Mouse (Mus musculus): ENCODE results near the gene Tcf7l2. TPM values are rescaled to one million over a fixed set of nuclear protein-coding genes. Genes with fewer than 3 reads are reported as not detected.

Gene Tcf7l2
- total RNA-seq, 2 experiments from 2014 or later, result 15.7 to 22.7 TPM

DNA sequence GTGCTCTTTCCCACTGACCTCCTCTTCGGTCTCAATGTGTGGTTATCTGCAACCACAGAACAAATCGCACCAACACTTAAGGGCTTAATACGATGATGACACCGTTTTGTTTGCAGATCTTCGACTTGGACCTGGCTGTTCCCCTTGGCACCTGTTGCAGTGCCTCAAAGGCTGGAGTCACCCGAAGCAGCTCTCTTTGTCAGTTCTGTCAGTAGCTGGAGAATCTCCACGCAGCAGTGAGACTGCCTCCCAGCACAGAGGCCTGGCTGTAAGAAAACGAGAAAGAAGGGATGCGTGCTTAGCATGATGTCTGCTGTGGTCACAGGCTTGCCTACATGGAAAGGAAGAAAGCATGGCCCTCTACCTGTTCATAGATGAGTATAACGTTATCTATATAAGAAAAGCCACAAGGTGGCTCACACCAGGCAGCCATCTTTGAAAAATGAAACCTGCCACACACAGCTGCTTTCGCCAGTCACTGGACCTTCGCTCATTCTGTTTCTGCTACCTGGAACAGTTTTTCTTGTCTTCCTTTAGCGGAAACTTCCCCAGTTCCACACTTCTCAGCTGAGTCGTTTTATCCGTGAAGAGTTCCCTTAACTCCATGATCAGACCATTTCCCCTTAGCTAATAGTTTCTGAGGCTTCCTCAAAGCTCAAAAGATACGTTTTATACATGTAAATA, 21.1 kb upstream of the Tcf7l2 start:
- intact Hi-C loops (cut with DNase I), result loop anchor here (5.0 kb wide), 1 partner anchor 173 kb away; no protein-coding TSS in a partner anchor
- DNase-seq, result no peak

DNA sequence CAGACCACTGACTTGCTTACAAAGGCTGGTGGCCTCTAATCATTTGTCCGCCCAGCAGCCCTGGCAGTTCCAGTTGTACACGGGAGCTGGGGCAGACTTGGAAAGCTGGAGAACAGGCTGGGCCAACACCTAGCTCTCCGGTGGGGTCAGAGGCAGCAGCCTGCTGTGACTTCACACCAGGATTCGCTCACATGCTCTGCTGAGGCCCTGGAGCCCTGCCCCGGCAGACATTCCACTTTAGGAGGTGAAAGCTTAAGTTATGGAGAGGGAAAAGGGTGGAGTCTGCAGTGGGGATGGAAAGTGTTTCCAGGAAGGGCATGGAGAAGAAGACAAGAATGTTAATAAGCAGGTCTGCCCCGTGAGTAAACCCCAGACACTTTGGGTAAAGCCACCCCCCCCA, 19.2 kb upstream of the Tcf7l2 start:
- intact Hi-C loops (cut with DNase I), result loop anchor here (5.0 kb wide), 1 partner anchor 175 kb away; no protein-coding TSS in a partner anchor
- DNase-seq, result no peak

DNA sequence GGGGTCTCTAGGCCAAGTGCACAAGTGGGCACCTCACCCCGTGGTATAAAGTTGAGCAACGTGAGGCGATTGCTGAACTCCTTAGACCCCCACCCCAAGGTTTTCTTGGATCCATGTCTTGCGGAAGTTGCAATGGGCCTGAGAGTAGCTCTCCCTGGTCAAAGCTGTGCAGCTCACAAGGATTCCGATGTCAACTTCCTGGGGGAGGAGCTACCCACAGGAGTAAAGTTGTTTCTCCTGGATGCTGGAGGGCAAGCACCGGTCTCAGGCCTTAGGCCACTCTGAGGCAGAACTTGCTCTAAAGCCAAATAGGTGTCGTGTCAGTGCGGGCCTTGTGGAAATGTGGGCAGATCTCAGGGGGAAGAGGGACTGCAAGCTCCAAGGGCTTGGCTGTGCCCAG, 12.2 kb upstream of the Tcf7l2 start:
- DNase-seq, result no peak
- intact Hi-C loops (cut with DNase I), result no loop called here

DNA sequence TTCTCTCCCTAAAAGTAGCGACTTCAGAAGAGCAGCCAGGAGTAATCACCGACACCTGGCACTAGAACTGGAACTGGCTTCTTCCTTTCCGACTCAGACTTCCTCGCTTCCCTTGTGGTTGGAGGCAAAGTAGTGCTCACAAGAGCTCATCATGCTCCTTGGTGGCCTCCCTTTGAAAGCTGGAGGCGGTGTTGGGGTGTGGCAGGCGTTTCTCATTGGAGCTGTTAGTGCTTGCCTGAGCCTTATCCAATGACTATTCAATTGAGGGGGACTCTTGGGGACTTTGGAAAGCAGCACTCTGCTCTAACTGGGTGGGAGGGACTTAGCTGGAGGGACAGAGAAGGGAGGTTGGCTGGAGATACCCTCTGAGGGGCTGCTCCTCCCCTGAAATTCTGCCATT, 9.1 kb upstream of the Tcf7l2 start:
- intact Hi-C loops (cut with DNase I), result no loop called here
- DNase-seq, result no peak

DNA sequence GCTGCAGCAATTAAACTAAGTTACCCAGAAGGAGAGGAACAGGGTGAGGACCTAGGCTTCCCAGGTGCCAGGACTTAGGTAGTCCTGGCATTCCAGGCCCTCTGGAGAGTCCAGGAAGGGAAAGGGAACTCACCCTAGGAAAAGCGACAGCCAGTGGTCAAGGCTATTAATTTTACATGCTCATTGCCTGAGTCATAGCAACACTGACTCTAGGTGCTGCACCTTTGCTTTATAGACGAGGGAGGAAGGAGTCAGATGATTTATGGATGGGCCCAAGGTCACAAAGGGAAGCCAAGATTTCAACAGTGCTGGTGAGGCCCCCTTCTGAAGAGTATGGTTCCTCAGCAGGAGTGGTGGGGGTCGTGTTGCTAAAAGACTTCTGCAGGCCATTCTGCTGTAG, 8.6 kb upstream of the Tcf7l2 start:
- intact Hi-C loops (cut with DNase I), result no loop called here
- no peak for DNase-seq

DNA sequence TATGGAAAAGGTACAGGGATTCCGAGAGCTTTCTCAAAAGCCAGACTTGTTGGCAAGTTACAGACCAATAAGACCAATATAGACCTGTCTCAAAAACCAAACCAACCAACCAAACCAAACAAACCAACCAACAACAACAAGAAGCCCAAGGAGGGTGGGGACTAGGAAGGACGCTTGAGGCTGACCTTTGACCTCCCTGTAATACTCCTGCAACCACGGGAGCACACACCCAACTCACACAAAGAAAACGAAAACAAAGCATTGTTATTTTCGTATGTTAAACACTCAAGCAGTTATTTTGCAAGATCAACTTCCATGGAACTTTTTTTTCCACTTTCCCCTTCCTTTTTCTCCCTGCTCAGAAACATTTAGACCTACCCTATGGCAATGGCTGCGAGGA, 5.6 kb upstream of the Tcf7l2 start:
- intact Hi-C loops (cut with DNase I), result no loop called here
- DNase-seq, result no peak

DNA sequence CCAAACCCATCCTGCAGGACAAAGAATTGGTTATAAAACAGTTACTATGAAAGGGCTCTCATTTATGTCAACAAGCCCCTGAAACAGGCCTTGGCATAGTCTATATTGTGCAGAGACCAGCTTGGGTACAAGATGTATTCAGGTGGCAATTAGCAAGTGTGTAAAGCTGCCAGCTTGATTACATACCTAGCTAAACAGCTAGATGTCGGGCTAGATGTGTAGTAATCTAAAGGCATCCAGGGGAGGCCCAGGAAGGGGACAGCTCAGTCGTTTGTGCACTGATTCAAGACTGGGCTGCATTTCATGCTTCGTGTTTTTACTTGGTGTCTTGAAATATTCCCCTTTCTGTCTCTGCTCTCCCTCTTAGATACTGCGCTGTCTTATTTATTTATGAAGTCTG, 1.9 kb upstream of the Tcf7l2 start:
- DNase-seq, result no peak

DNA sequence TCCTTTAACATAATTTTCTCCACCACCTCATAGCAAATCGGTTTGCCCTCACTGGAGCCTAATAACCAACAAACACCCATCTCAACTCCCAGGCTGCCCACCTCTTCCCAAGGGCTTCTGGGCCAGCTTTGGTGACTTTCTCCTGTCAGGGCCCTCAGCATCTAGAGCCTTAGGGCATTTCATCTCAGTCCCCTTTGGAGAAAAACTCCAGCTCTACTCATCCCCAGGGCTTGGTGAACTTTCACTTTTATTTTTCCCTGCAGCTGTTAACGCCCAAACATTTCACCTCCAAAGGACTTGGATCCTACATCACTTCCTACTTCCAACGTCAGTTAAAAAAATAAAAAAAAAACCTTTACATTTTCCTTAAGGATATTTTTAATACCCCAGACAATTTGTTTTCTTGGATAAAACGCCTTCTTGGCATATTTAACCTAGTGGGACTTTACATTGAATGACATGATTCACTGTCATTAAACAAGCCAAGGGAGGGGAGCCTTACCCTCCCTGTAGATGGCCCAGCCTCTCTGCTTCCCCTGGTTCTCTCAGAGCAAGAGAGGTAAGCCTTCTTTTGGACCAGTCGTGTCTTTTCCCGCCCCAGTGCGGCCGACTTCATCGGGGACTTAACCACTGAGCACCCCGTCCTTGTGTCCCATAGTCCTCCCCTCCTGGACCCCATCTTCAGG, 724 bp upstream of the Tcf7l2 start:
- intact Hi-C loops (cut with DNase I), result loop anchor here (5.0 to 10.0 kb wide), 4 partner anchors 99 to 394 kb away; no protein-coding TSS in a partner anchor
- no peak for DNase-seq

More for the DNA sequence above, 1.9 kb upstream of the Tcf7l2 start:
- intact Hi-C loops (cut with DNase I), result loop anchor here (5.0 to 10.0 kb wide), 4 partner anchors 97 to 395 kb away; no protein-coding TSS in a partner anchor

DNA sequence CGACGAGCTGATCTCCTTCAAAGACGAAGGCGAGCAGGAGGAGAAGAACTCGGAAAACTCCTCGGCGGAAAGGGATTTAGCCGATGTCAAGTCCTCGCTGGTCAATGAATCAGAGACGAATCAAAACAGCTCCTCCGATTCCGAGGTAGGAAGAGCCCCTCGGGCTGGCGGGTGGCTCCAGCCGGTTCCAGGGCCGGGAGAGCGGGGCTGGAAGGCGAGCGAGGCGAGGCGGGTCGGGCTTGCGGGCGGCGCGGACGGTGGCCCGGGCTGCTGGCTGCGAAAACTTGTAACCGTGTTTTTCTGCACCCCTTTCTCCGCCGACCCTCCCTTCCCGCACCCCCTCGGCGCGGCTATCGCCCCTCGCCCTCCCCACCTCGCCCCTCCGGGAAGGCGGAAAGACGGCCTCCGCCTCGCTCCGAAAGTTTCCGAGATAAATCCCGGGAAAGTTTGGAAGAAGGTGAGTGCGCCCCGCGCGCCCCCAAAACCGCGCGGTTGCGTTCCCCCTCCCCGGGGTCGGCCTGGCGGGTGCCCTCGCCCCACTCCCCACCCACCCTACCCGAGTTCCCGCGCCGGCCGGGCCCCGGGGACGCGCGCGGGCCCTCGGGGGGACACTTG, 873 bp downstream of the Tcf7l2 start:
- intact Hi-C loops (cut with DNase I), result loop anchor here (5.0 to 10.0 kb wide), 4 partner anchors 100 to 392 kb away; no protein-coding TSS in a partner anchor
- peak; percentile 66 to 68 for DNase-seq

DNA sequence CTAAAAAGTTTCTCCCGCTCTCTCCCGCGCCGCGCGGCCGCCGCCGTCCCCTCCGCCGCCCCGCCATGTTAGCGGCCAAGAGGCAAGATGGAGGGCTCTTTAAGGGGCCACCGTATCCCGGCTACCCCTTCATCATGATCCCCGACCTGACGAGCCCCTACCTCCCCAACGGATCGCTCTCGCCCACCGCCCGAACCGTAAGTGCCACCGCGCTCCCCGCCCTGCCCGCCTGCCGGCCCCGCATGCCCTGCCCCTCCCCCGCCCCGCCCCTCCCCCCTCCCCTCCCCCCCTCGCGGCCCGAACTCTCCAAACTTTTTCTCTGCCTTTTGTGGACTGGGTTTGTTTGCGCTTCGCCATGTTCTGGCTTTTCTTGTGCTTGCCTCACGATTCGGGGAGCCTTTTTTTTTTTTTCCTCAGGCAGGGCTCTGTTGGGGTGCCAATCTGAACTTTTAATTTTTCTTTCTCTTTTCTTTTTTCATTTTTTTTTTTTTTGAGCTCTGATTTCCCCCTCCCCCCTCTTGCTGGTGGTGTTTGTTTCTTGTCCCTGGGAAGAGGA, 1.5 kb downstream of the Tcf7l2 start:
- DNase-seq, result peak; percentile 68 to 71
- intact Hi-C loops (cut with DNase I), result loop anchor here (5.0 to 10.0 kb wide), 4 partner anchors 101 to 392 kb away; no protein-coding TSS in a partner anchor

DNA sequence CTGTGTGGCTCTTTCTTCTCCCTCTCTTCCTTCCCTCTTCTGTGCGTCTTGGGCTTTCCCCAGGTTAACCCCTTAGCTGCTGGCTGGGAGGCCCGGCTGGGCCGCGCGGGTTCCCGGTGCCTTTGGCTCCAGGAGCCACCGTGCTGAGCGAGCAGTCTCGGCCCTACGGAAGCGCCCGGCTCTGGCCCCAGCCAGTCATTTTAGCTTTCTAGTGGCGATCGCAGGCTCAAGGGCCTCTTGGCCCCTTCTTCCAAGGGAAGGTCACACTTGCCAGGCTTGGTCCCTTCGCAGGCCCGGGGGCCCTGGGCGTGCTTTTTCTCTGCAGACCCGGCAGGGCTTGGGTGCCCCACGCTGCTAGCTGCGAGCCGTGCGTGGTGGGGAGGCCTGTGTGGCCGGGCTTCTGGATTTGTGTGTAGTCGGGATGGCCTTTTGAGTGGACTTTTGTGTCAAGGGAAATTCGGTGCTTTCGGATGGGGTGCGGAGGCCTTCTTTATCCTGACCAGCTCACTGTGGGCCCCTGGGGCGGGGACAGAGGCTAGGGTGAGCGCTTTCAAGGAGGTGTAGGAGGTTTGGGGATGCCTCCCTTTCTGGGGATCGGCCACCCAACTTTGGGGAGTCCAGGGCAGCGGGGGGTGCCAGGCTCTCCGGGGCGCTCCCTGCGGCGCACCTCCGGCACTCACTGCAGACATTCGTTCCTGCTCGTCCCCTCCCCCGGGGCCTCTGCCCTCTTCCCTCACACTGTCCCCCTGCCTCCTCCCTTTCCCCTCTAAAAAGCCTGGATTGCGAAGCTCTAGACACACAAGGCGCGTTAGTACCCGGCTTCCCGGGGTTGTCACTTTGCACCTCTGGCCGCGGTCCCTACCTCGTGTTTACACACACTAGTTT, 2.2 kb downstream of the Tcf7l2 start:
- peak; percentile 78 to 82 for DNase-seq
- intact Hi-C loops (cut with DNase I), result loop anchor here (5.0 to 10.0 kb wide), 4 partner anchors 101 to 391 kb away; no protein-coding TSS in a partner anchor

DNA sequence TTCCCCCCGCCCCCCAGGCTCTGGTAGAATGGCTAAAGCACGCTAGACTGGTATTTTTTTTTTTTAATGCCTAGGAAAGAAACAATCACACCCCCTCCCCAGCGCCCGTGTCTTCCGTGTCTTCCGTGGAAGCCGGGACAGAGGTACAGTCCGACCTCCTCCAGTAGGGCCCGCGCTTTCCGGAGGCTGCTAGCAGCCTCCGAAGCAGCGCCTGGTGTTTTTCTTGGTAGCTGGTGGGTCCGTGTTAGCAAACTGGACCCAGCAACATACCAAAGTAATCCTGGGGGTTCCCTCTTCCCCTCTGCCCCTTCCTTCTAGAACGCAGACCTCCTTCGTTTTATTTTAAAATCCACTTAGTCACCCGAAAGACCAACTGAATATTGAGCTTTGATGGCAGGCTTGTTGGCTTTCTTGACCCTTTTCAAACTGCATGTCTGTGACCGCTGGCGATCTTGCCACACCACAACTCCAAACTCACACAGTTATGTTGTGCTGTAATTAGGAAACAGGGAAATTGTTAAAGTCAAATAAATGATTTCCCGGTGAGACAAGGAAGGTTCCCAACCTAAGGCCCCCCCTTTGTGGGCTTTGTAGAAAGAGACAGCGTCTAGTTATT, 3.1 kb downstream of the Tcf7l2 start:
- intact Hi-C loops (cut with DNase I), result loop anchor here (5.0 to 10.0 kb wide), 6 partner anchors 38 to 390 kb away; no protein-coding TSS in a partner anchor
- peak in 1 of 2 experiments; percentile 52 for DNase-seq

DNA sequence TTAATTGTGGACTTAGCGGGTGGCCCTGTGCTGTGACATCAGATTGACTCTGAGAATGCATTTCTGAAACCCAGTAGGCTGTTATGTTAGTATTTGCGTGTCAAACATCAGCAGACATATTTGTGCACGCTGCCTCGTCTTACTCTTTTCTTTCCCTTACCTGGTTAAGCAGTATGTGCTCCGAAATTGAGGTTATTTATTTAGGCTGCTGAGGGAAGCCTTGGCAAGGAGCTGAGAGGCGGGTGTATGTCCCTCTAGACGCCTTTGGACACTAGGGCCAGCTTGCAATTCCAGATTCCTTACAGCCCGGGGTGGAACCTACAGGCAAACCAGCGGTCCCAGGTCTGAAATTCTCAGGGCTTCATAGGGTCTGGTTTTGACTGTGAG, 3.6 kb downstream of the Tcf7l2 start:
- intact Hi-C loops (cut with DNase I), result loop anchor here (5.0 to 10.0 kb wide), 3 partner anchors 37 to 390 kb away; no protein-coding TSS in a partner anchor
- no peak for DNase-seq

DNA sequence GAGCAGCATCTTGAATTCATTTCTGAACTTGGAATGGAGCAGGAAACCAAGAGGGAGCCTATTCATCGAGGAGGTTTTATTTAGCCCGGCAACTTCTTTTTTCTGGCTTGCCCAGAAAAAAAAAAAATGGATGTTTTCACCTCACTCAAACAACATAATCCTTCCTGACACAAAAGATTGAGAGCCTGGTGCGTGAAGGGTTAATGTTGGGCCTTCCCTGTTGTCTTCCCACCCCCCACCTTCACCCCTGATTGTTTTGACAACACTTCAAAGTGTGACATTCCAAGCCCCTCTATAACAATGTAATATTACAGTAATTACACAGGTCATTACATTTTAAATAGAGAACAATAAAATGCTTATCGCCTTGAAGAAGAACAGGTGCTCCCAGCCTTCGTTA, 4.6 kb downstream of the Tcf7l2 start:
- no peak for DNase-seq
- intact Hi-C loops (cut with DNase I), result loop anchor here (5.0 to 10.0 kb wide), 3 partner anchors 36 to 389 kb away; no protein-coding TSS in a partner anchor

DNA sequence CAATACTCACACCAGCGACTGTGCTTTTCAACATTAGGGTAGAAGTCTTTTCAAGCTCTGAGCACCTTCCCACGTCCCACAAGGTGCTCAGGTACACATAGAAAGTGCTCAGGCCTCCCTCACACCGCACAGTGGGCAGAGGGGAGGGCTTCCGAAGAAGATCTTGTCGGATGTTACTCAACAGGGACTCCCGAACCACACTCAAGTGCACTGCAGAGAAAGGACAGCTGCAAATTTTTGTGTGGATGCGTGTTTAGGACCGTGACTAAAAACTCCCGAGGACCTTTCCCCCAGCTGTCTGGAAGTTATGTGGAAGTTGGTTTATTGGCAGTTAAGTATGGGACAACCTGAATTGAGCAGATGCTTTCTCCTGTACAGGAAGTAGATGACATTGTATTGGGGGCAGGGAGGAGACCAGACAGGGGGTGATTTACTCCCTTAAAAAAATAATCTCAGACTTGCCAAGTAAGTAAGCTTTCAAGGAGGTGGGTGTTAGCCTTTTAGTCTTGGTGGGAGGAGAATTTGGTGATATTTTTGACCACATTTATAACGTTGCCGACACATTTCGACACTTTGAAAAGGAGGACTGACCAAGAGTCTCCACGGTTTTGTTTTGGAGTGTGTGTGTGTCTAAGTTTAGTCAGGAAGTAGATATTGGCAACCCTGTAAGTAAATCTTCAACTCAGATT, 5.8 kb downstream of the Tcf7l2 start:
- intact Hi-C loops (cut with DNase I), result loop anchor here (5.0 to 10.0 kb wide), 3 partner anchors 35 to 387 kb away; no protein-coding TSS in a partner anchor

DNA sequence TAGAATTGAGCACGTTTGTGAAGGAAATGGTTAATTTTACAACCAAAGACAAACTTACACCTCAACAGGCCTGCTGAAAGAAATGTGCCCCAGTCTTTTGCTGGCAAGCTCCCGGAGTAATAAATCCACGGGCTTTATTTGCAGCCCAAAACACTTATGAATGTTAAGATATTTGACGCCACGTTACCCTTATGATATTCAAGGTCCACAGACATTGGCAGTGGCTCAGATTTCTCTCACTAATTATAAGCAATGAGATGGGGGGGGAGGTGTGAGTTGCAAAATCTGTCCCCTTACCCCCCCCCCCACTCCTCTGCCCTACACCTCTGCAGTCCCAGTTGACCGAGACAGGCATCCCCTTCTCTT, 6.3 kb downstream of the Tcf7l2 start:
- no peak for DNase-seq
- intact Hi-C loops (cut with DNase I), result loop anchor here (5.0 to 10.0 kb wide), 3 partner anchors 34 to 387 kb away; no protein-coding TSS in a partner anchor

More for the DNA sequence above, 5.8 kb downstream of the Tcf7l2 start:
- no peak for DNase-seq

DNA sequence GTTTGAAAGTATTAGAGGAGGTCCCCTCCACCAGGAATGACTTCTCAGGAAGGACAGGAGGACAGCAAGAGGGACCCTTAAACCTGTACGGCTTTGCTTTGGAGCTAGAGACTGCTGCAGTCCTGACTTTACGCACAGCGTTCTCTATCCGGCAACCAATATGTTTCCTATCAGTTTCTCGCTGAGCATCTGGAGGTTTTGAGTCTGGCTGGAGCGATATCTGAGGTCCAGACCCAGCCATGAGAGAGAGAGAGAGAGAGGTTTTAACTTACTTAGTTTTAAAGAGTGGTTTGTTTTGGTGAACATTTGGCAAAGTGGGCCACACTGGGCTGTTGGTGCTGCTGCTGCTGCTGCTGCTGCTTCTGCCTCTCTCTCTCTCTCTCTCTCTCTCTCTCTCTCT, 7.2 kb downstream of the Tcf7l2 start:
- intact Hi-C loops (cut with DNase I), result loop anchor here (5.0 to 10.0 kb wide), 3 partner anchors 34 to 386 kb away; no protein-coding TSS in a partner anchor
- DNase-seq, result no peak

DNA sequence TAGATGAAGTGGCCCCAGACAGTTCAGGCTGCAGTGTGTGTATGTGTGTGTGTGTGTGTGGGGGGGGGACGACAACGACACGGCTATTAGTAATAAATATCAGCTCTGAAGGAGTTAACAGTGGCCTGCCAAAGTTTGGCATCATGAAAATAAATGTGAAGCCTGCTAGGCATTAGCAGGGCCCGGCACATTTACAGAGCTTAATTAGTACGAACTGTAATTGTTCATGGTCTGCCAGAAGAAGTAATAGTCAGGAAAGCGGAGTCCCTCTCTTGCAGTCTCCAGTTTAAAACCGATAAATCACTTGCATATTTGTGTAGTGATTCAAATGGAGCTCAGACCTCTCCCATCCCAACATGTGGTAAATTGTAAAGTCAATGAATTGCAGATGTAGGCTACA, 7.9 kb downstream of the Tcf7l2 start:
- intact Hi-C loops (cut with DNase I), result loop anchor here (5.0 to 10.0 kb wide), 3 partner anchors 33 to 385 kb away; no protein-coding TSS in a partner anchor

More for the DNA sequence above, 7.9 kb downstream of the Tcf7l2 start:
- DNase-seq, result no peak

All from heart, postnatal 14 days (tissue).